Mouse (Mus musculus): ENCODE results near the gene Kcna7. TPM values are rescaled to one million over a fixed set of nuclear protein-coding genes. Genes with fewer than 3 reads are reported as not detected.

Gene Kcna7
- polyA plus RNA-seq, 1 experiment from 2014 or later = not detected

Small RNAs within 50 kb of the gene (microRNA-seq; reads per million reads assigned to microRNA genes)
- gene Gm22133 = not detected

Other genes with a start within 250 kb of the Kcna7 start
- 0.10 and 0.28 TPM in 2 replicates for gene Slc17a7, start 241.7 kb upstream of the Kcna7 start, polyA plus RNA-seq (2014; fragmentation: Nextera tagmentation; extraction: Ambion mirVana)
- not detected in 2 replicates for gene Gfy, start 226.1 kb upstream of the Kcna7 start, polyA plus RNA-seq (2014; fragmentation: Nextera tagmentation; extraction: Ambion mirVana)
- not detected in 2 replicates for gene Pth2, start 224.7 kb upstream of the Kcna7 start, polyA plus RNA-seq (2014; fragmentation: Nextera tagmentation; extraction: Ambion mirVana)
- 0.93 and 1.1 TPM in 2 replicates for gene Ccdc155, start 200.8 kb upstream of the Kcna7 start, polyA plus RNA-seq (2014; fragmentation: Nextera tagmentation; extraction: Ambion mirVana)
- 0.44 and 1.1 TPM in 2 replicates for gene Dkkl1, start 193.5 kb upstream of the Kcna7 start, polyA plus RNA-seq (2014; fragmentation: Nextera tagmentation; extraction: Ambion mirVana)
- 206 and 234 TPM in 2 replicates for gene Tead2, start 189.9 kb upstream of the Kcna7 start, polyA plus RNA-seq (2014; fragmentation: Nextera tagmentation; extraction: Ambion mirVana)
- gene Cd37, start 166.5 kb upstream of the Kcna7 start, polyA plus RNA-seq (2014; fragmentation: Nextera tagmentation; extraction: Ambion mirVana) = 0.60 and 1.2 TPM in 2 replicates
- 0.18 and 0.20 TPM in 2 replicates for gene Slc6a16, start 164.6 kb upstream of the Kcna7 start, polyA plus RNA-seq (2014; fragmentation: Nextera tagmentation; extraction: Ambion mirVana)
- gene Slc6a21, start 128.1 kb upstream of the Kcna7 start, polyA plus RNA-seq (2014; fragmentation: Nextera tagmentation; extraction: Ambion mirVana) = not detected in 2 replicates
- 10.1 and 11.3 TPM in 2 replicates for gene Trpm4, start 71.9 kb upstream of the Kcna7 start, polyA plus RNA-seq (2014; fragmentation: Nextera tagmentation; extraction: Ambion mirVana)
- 1.5 and 2.7 TPM in 2 replicates for gene Hrc, start 70.4 kb upstream of the Kcna7 start, polyA plus RNA-seq (2014; fragmentation: Nextera tagmentation; extraction: Ambion mirVana)
- gene Ppfia3, start 38.6 kb upstream of the Kcna7 start, polyA plus RNA-seq (2014; fragmentation: Nextera tagmentation; extraction: Ambion mirVana) = 6.7 and 7.6 TPM in 2 replicates
- 0.57 and 0.66 TPM in 2 replicates for gene Lin7b, start 35.1 kb upstream of the Kcna7 start, polyA plus RNA-seq (2014; fragmentation: Nextera tagmentation; extraction: Ambion mirVana)
- gene Snrnp70, start 9.9 kb upstream of the Kcna7 start, polyA plus RNA-seq (2014; fragmentation: Nextera tagmentation; extraction: Ambion mirVana) = 100 and 171 TPM in 2 replicates
- 1.3 and 1.4 TPM in 2 replicates for gene Ntf5, start 8.0 kb downstream of the Kcna7 start, polyA plus RNA-seq (2014; fragmentation: Nextera tagmentation; extraction: Ambion mirVana)
- not detected in 2 replicates for gene Lhb, start 15.2 kb downstream of the Kcna7 start, polyA plus RNA-seq (2014; fragmentation: Nextera tagmentation; extraction: Ambion mirVana)
- gene Gys1, start 29.2 kb downstream of the Kcna7 start, polyA plus RNA-seq (2014; fragmentation: Nextera tagmentation; extraction: Ambion mirVana) = 21.4 and 35.0 TPM in 2 replicates
- gene Ruvbl2, start 32.4 kb downstream of the Kcna7 start, polyA plus RNA-seq (2014; fragmentation: Nextera tagmentation; extraction: Ambion mirVana) = 158 and 228 TPM in 2 replicates
- gene Ftl1, start 54.2 kb downstream of the Kcna7 start, polyA plus RNA-seq (2014; fragmentation: Nextera tagmentation; extraction: Ambion mirVana) = 3,941 and 4,356 TPM in 2 replicates
- gene Bax, start 61.2 kb downstream of the Kcna7 start, polyA plus RNA-seq (2014; fragmentation: Nextera tagmentation; extraction: Ambion mirVana) = 97.3 and 110 TPM in 2 replicates
- 0.64 and 0.84 TPM in 2 replicates for gene Tulp2, start 76.2 kb downstream of the Kcna7 start, polyA plus RNA-seq (2014; fragmentation: Nextera tagmentation; extraction: Ambion mirVana)
- gene Gm45808, start 81.2 kb downstream of the Kcna7 start, polyA plus RNA-seq (2014; fragmentation: Nextera tagmentation; extraction: Ambion mirVana) = not detected in 2 replicates
- 3.3 and 3.5 TPM in 2 replicates for gene Dhdh, start 83.2 kb downstream of the Kcna7 start, polyA plus RNA-seq (2014; fragmentation: Nextera tagmentation; extraction: Ambion mirVana)
- 141 and 190 TPM in 2 replicates for gene Nucb1, start 104.8 kb downstream of the Kcna7 start, polyA plus RNA-seq (2014; fragmentation: Nextera tagmentation; extraction: Ambion mirVana)
- gene Ppp1r15a, start 120.6 kb downstream of the Kcna7 start, polyA plus RNA-seq (2014; fragmentation: Nextera tagmentation; extraction: Ambion mirVana) = 13.4 and 15.7 TPM in 2 replicates
- gene Plekha4, start 120.7 kb downstream of the Kcna7 start, polyA plus RNA-seq (2014; fragmentation: Nextera tagmentation; extraction: Ambion mirVana) = 4.7 and 5.1 TPM in 2 replicates
- 12.8 and 13.5 TPM in 2 replicates for gene Hsd17b14, start 149.2 kb downstream of the Kcna7 start, polyA plus RNA-seq (2014; fragmentation: Nextera tagmentation; extraction: Ambion mirVana)
- gene Bcat2, start 164.5 kb downstream of the Kcna7 start, polyA plus RNA-seq (2014; fragmentation: Nextera tagmentation; extraction: Ambion mirVana) = 61.1 and 73.7 TPM in 2 replicates
- gene Fgf21, start 209.8 kb downstream of the Kcna7 start, polyA plus RNA-seq (2014; fragmentation: Nextera tagmentation; extraction: Ambion mirVana) = not detected in 2 replicates
- gene Fut1, start 211.6 kb downstream of the Kcna7 start, polyA plus RNA-seq (2014; fragmentation: Nextera tagmentation; extraction: Ambion mirVana) = 0.14 TPM in 2 replicates
- gene Izumo1, start 216.2 kb downstream of the Kcna7 start, polyA plus RNA-seq (2014; fragmentation: Nextera tagmentation; extraction: Ambion mirVana) = 0.11 and 0.23 TPM in 2 replicates
- 12.1 and 18.7 TPM in 2 replicates for gene Rasip1, start 221.8 kb downstream of the Kcna7 start, polyA plus RNA-seq (2014; fragmentation: Nextera tagmentation; extraction: Ambion mirVana)
- gene Mamstr, start 234.3 kb downstream of the Kcna7 start, polyA plus RNA-seq (2014; fragmentation: Nextera tagmentation; extraction: Ambion mirVana) = 3.6 and 5.0 TPM in 2 replicates